Comparison of ENCODE assay signal across 9 mouse cellular contexts in genomic region chr2:26039951-26040350, GRCm38 (mm10). TPM values are rescaled to one million over a fixed set of nuclear protein-coding genes. Genes with fewer than 3 reads are reported as not detected.
DNase-seq lines count a peak whose midpoint lies in the region; ATAC-seq lines count a peak whose summit lies in the region.
"Had no signal": no experiment of that assay in that cellular context is flagged by ENCODE, and none has a peak within 500 bp of the region (broad histone marks: within the 10 kb centered on the region; RNA-seq: fewer than 3 reads in every experiment).

No protein-coding gene starts in this region.

- no peak overlapping the region for H3K4me2 ChIP-seq in forebrain, embryonic 15.5 days (replicated peaks)
- no peak overlapping the region for H3K4me2 ChIP-seq in forebrain, embryonic 12.5 days
- H3K4me2 ChIP-seq in midbrain, embryonic 14.5 days (ENCODE audit: low read length): no peak overlapping the region
- H3K4me2 ChIP-seq in midbrain, embryonic 16.5 days (ENCODE audit: low read length): no peak overlapping the region
- no peak overlapping the region for H3K4me2 ChIP-seq in heart, embryonic 12.5 days

- no peak overlapping the region for H3K9ac ChIP-seq in forebrain, embryonic 15.5 days (replicated peaks)
- no peak overlapping the region for H3K9ac ChIP-seq in forebrain, embryonic 12.5 days
- H3K9ac ChIP-seq in midbrain, embryonic 14.5 days (replicated peaks; ENCODE audit: low read length): no peak overlapping the region
- H3K9ac ChIP-seq in midbrain, embryonic 16.5 days (ENCODE audit: low read depth, low read length): no peak overlapping the region
- H3K9ac ChIP-seq in heart, embryonic 12.5 days: no peak overlapping the region

- peak; percentile 60; the same call in 1 of the 2 replicates for ATAC-seq in forebrain, embryonic 15.5 days (replicated peaks)
- no peak for ATAC-seq in forebrain, embryonic 12.5 days (ENCODE audit: low FRiP score)
- no peak for ATAC-seq in midbrain, embryonic 14.5 days (ENCODE audit: low FRiP score, low TSS enrichment)
- no peak for ATAC-seq in midbrain, embryonic 16.5 days
- no peak for ATAC-seq in heart, embryonic 12.5 days (ENCODE audit: insufficient number of reproducible peaks, low FRiP score)

- peaks cover 10% of the 10 kb centered on the region for H3K4me1 ChIP-seq in forebrain, embryonic 15.5 days
- no peaks in the 10 kb centered on the region for H3K4me1 ChIP-seq in forebrain, embryonic 12.5 days
- no peaks in the 10 kb centered on the region for H3K4me1 ChIP-seq in midbrain, embryonic 14.5 days (ENCODE audit: control insufficient read depth, insufficient read depth, low read length)
- H3K4me1 ChIP-seq in midbrain, embryonic 16.5 days (ENCODE audit: control insufficient read depth, insufficient read depth, low read length): no peaks in the 10 kb centered on the region
- H3K4me1 ChIP-seq in heart, embryonic 12.5 days (replicated peaks): peaks cover 23% of the 10 kb centered on the region

- peak; percentile 64 for DNase-seq in midbrain, embryonic 14.5 days
- peak; percentile 47 to 55 for DNase-seq in frontal cortex, postnatal 36 days (ENCODE audit: low spot score in 2 of 2)
- peak; percentile 85 to 88 for DNase-seq in right cerebral cortex, postnatal 10 days (ENCODE audit: low spot score in 2 of 2)
- DNase-seq in thymus, postnatal 25 days: no peak

- 33% methylated on average over 14 of the region's 14 CpGs for WGBS in forebrain, embryonic 15.5 days
- 70% methylated on average over 14 of the region's 14 CpGs for WGBS in forebrain, embryonic 12.5 days
- WGBS in midbrain, embryonic 14.5 days: 65% methylated on average over 14 of the region's 14 CpGs
- WGBS in midbrain, embryonic 16.5 days: 59% methylated on average over 14 of the region's 14 CpGs
- 62% methylated on average over 14 of the region's 14 CpGs for WGBS in heart, embryonic 12.5 days

- H3K4me3 ChIP-seq in forebrain, embryonic 15.5 days: no peak overlapping the region
- H3K4me3 ChIP-seq in forebrain, embryonic 12.5 days (replicated peaks): no peak overlapping the region
- no peak overlapping the region for H3K4me3 ChIP-seq in midbrain, embryonic 14.5 days (replicated peaks; ENCODE audit: low read depth, low read length)
- no peak overlapping the region for H3K4me3 ChIP-seq in midbrain, embryonic 16.5 days (ENCODE audit: low read depth, low read length)
- no peak overlapping the region for H3K4me3 ChIP-seq in heart, embryonic 12.5 days
- H3K4me3 ChIP-seq: megakaryocyte, embryonic 14.5 days had no signal

- no peaks in the 10 kb centered on the region for H3K9me3 ChIP-seq in forebrain, embryonic 15.5 days
- H3K9me3 ChIP-seq in forebrain, embryonic 12.5 days: no peaks in the 10 kb centered on the region
- H3K9me3 ChIP-seq in midbrain, embryonic 14.5 days (ENCODE audit: control insufficient read depth, low read length): no peaks in the 10 kb centered on the region
- no peaks in the 10 kb centered on the region for H3K9me3 ChIP-seq in midbrain, embryonic 16.5 days (replicated peaks; ENCODE audit: control insufficient read depth, low read length, poor library complexity, severe bottlenecking)
- no peaks in the 10 kb centered on the region for H3K9me3 ChIP-seq in heart, embryonic 12.5 days (replicated peaks)

- no peaks in the 10 kb centered on the region for H3K36me3 ChIP-seq in forebrain, embryonic 15.5 days
- H3K36me3 ChIP-seq in forebrain, embryonic 12.5 days (replicated peaks): no peaks in the 10 kb centered on the region
- H3K36me3 ChIP-seq in midbrain, embryonic 14.5 days (ENCODE audit: control insufficient read depth, insufficient read depth, low read length): no peaks in the 10 kb centered on the region
- H3K36me3 ChIP-seq in midbrain, embryonic 16.5 days (ENCODE audit: control insufficient read depth, insufficient read depth, low read length): no peaks in the 10 kb centered on the region
- no peaks in the 10 kb centered on the region for H3K36me3 ChIP-seq in heart, embryonic 12.5 days

- H3K27me3 ChIP-seq in forebrain, embryonic 15.5 days: peaks cover 25% of the 10 kb centered on the region; the same call in 1 of the 2 replicates
- H3K27me3 ChIP-seq in forebrain, embryonic 12.5 days: peaks cover 2% of the 10 kb centered on the region; the same call in 1 of the 2 replicates
- H3K27me3 ChIP-seq in midbrain, embryonic 14.5 days (ENCODE audit: control insufficient read depth, insufficient read depth, low read length): no peaks in the 10 kb centered on the region
- no peaks in the 10 kb centered on the region for H3K27me3 ChIP-seq in midbrain, embryonic 16.5 days (ENCODE audit: control insufficient read depth, insufficient read depth, low read depth, low read length)
- 0 out of 2 replicates have a peak, but pooled peaks cover 7% of the 10 kb centered on the region for H3K27me3 ChIP-seq in heart, embryonic 12.5 days (replicated peaks)

- H3K27ac ChIP-seq in forebrain, embryonic 15.5 days (replicated peaks): no peak overlapping the region
- H3K27ac ChIP-seq in forebrain, embryonic 12.5 days: no peak overlapping the region
- H3K27ac ChIP-seq in midbrain, embryonic 14.5 days (replicated peaks; ENCODE audit: low read depth, low read length): no peak overlapping the region
- no peak overlapping the region for H3K27ac ChIP-seq in midbrain, embryonic 16.5 days (ENCODE audit: low read length)
- H3K27ac ChIP-seq in heart, embryonic 12.5 days (ENCODE audit: poor library complexity, severe bottlenecking): no peak overlapping the region

RNA-seq across cellular contexts. Expression of gene Ubac1, which starts 18.4 kb away (rescaled TPM):
- 113 and 119 TPM in 2 replicates for polyA plus RNA-seq in forebrain, embryonic 15.5 days (2015; fragmentation: Nextera tagmentation; extraction: Ambion mirVana)
- 86.7 and 88.6 TPM in 2 replicates for polyA plus RNA-seq in forebrain, embryonic 12.5 days (2016; fragmentation: Nextera tagmentation; extraction: Ambion mirVana)
- 122 and 129 TPM in 2 replicates for polyA plus RNA-seq in midbrain, embryonic 14.5 days (2014; fragmentation: Nextera tagmentation; extraction: Ambion mirVana)
- 130 and 144 TPM in 2 replicates for polyA plus RNA-seq in midbrain, embryonic 16.5 days (2015; fragmentation: Nextera tagmentation; extraction: Ambion mirVana)
- polyA plus RNA-seq in heart, embryonic 12.5 days (2016; fragmentation: Nextera tagmentation; extraction: Ambion mirVana): 107 and 111 TPM in 2 replicates

RNA-seq across cellular contexts. Expression of gene Camsap1, which starts 56.9 kb away (rescaled TPM):
- polyA plus RNA-seq in forebrain, embryonic 15.5 days (2015; fragmentation: Nextera tagmentation; extraction: Ambion mirVana): 69.5 and 75.9 TPM in 2 replicates
- polyA plus RNA-seq in forebrain, embryonic 12.5 days (2016; fragmentation: Nextera tagmentation; extraction: Ambion mirVana): 71.7 and 80.5 TPM in 2 replicates
- polyA plus RNA-seq in midbrain, embryonic 14.5 days (2014; fragmentation: Nextera tagmentation; extraction: Ambion mirVana): 82.1 and 95.9 TPM in 2 replicates
- 61.2 and 80.3 TPM in 2 replicates for polyA plus RNA-seq in midbrain, embryonic 16.5 days (2015; fragmentation: Nextera tagmentation; extraction: Ambion mirVana)
- polyA plus RNA-seq in heart, embryonic 12.5 days (2016; fragmentation: Nextera tagmentation; extraction: Ambion mirVana): 17.9 and 22.1 TPM in 2 replicates
